Mouse (Mus musculus): ENCODE measurements around the gene Nolc1. TPM values are rescaled to one million over a fixed set of nuclear protein-coding genes. Genes with fewer than 3 reads are reported as not detected.

Nolc1 gene
- total RNA-seq, 2 experiments from 2014 or later, result 38.8 to 45.0 TPM

- DNase-seq, result peak; percentile 49
These were observed 33.1 kb upstream of the Nolc1 start for GRCm38 (mm10) chr19:46042476-46043011.

DNA sequence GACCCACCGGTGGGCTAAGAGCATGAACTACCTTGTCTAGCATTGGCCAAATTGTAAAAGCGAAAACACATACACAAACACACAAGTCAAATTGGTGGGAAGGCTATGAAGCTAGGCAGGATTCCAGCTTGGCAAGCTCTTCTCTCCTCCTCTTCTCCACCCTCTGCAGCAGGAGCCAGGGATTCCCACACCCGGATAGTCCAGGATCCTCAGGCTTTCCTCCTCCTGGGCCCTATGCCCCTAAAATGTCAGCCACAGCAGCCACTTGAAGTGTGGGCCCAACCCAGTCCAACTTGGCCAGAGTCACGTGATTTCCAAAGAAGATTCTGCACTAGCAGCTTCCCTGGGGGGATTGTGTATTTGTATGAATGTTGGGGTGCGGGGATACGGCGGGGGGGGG is 32.3 kb upstream of the Nolc1 start:
- peak; percentile 47 for DNase-seq

DNA sequence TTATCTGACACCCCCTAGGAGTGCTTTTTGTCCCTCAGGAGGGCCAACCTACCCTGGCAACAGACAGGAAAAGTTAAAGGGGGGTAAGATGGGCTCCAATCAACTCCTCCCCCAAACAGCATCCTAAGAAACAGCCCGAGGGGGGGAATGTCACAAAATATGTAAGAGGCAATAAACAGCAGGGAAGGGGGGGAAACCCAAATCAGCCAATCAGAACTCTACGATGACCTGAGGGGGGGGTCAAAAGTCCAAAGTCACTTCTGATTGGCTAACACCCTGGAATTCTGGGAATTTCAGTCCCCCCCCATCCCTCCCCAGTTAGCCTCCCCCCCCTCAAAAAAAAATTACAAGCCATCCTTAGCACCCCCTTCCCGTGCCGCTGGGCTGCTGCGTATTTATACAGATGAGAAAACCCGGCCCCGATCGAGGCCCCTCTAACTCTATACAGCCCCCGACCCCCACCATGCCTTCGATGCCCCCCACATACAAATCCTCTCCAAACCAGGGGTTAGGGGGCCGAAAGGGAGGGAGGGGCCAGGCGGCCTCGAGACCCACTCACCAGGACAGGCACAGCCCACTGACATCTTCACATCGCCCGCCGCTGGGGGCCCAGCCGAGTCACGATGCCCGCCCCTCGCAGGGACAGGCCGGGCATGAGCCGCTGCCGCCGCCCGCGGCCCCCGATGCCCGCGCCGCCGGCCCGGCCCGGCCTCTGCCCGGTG is 31.2 kb upstream of the Nolc1 start, which contains the start of gene Pprc1:
Pprc1 (plus strand) TSS at position 616 of the 722 bp plus-strand sequence.
- DNase-seq, result peak; percentile 67

GRCm38 (mm10) chr19:46044993-46045695 is 30.5 kb upstream of the Nolc1 start, which contains the start of gene Ldb1:
Gene Ldb1 (minus strand): TSS chr19:46045214.
- DNase-seq, result peak; percentile 91

DNA sequence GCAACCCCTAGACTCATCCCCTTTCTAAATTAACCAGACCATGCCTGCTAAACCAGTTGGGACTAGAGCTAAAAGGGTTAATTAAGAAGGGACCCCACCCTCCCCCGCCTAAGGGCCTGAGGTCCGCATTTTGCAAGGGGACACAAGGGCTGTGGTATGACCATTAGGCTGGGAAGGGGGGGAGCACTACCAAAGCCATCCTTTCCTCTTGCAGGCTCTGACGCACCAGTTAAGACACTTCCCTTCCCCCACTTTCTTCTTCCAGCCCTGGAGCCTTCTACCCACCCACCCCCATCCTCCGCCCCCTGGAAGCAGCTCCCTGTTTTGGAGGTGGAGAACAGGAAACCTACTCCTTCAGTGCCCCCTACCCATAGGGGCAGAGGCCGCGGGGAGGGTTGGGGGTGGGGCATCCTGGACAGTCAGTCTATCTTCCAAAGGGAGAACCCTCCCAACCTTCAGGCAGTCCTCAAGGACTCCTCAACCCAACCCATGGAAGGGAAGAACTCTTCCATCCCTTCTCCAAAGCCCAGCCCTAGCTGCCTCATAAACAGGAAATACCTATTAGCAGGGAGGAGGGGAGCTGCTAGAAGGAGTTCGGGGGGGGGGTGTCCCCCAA is 29.9 kb upstream of the Nolc1 start:
- peak; percentile 67 for DNase-seq

DNA sequence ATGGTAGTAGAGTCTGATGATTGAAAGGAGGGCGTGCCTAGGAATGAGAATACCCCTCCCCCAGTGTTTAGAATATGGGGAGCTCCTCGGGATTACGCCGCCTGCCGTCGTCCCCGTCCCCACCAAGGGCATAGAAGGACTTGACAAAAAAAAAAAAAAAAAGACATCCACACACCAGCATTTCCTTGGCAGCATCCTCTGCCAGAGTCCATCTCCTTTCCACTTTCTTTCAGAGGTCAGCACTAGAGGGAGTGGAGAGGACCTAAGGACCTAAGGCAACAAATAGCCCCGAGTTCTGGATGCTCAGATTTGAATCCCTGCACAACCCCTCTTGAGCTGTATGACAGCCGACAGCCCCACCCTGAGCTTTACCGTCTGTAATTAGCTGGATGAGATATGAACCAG is 29.0 kb upstream of the Nolc1 start:
- no peak for DNase-seq

DNA sequence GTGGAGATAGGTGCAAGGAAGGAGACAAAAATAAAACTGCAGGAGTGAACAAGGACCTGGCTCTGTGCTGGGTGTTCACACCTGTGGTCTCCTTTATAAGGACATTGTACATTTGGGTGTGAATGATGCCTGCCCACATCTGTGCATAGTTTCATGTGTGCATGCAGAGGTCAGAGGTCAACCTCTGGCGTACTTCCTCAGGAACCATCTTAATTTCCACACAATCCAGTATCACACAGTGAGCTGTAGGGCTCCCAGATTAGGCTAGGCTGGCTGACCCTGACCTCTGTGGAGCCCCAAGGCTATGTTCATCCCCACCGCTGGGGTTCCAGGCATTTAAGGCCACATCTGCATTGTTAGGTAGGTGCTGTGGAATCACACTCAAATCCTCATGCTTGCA is 28.2 kb upstream of the Nolc1 start:
- DNase-seq, result no peak

GRCm38 (mm10) chr19:46049129-46049528 is 26.5 kb upstream of the Nolc1 start:
- no peak for DNase-seq

DNA sequence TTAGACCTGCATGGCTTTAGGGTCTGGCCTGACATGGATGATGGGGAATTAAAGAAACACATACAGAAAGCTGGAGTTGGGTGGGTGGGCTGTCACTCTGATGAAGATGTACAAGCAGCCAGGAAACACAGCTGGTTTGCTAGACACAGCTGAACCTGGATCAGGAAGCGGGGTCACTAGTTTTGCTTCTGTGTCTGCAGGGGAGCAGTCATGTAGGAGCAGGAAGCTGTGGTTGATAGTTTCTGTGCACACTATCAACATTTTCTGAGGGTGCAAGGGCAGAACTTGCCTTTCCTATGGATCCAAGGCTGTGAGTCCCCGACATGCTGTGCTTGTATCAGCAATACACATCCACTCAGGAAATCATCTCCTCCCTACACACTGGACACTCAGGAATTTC is 25.2 kb upstream of the Nolc1 start:
- DNase-seq, result no peak

- no peak for DNase-seq
These were observed 19.8 kb upstream of the Nolc1 start for GRCm38 (mm10) chr19:46055752-46056387.

- DNase-seq, result peak; percentile 92
These were observed 19.2 kb upstream of the Nolc1 start for GRCm38 (mm10) chr19:46056388-46056946.

DNA sequence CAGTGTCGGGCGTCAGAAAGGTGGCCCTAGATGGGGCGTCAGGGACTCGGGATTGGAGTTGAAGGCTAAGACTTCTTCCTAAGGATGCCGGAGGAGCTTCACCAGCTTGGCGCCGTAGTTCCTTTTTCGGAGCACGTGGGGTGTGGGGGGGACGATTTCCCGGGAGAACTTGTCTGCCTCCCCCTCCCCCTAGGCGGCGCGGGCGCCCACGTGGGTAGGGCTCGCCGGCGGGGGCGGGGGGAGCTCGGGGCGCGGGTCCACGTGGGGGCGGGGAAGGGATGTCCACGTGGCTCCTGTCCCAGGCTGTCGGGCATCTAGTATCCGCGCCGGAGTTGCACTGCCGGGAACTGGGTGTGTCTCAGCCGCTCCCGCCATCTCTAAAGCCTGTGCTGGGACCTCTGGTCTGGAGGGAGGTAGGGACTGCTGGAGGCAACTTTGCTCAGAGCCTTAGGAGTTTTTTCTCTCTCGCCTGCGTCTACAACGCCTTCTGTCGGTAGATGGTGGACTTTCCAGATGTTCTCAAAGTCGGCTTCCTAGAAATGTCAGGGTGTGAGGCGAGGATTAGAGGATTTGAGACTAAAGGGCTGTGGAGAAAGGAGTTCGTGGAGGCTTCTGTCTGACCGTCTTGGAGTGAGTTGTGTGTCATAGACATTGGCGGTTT is 18.6 kb upstream of the Nolc1 start:
- DNase-seq, result peak; percentile 89

DNA sequence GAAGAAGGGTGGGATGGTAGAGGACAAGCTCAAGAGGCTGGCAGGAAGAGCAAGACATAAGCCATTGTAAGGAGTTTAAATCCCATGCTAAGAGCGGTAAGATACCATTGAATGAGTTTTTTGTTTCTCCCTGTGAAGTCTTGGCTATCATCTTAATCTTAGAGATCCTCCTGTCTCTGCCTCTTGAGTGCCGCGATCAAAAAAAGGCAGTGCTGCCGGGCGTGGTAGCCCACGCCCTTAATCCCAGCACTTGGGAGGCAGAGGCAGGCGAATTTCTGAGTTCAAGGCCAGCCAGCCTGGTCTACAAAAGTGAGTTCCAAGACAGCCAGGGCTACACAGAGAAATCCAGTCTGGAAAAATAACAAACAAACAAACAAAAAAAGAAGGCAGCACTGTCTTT is 17.2 kb upstream of the Nolc1 start:
- no peak for DNase-seq

GRCm38 (mm10) chr19:46060845-46061244 is 14.8 kb upstream of the Nolc1 start:
- DNase-seq, result no peak

- DNase-seq, result no peak
These were observed 7.6 kb upstream of the Nolc1 start for GRCm38 (mm10) chr19:46068054-46068453.

- no peak for DNase-seq
These were observed 2.4 kb upstream of the Nolc1 start for GRCm38 (mm10) chr19:46073285-46073684.

DNA sequence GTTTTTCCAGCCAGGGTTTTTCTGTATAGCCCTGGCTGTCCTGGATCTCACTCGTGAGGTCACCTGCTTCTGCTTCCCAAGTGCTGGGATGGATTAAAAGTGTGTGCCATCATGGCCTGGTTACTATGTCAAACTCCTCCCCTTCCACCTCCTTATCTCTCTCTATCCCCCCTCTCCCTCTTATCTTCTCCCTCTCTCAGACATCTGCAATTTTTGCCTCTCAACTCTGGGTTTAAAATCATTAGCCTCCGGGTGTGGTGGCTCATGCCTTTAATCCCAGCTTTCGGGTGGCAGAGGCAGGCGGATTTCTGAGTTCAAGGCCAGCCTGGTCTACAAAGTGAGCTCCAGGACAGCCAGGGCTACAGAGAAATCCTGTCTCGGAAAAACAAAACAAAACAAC is 1.4 kb upstream of the Nolc1 start:
- no peak for DNase-seq

DNA sequence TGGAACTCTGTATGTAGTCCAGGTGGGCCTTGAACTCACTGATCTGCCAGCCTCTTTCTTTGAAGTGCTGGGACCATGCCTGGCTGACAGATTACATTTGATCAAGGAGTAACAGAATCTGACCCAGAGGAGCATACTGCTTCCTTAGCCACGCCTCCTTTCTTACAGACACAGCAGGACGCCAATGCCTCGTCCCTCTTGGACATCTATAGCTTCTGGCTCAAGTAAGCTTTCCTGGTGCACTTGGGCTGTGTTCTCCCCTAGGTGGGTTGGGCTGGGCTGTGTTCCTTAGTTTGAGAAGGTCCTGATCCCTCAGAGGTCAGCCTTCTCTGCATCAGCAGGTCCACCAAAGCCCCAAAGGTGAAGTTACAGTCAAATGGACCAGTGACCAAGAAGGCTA is 2.9 kb downstream of the Nolc1 start:
- no peak for DNase-seq

DNA sequence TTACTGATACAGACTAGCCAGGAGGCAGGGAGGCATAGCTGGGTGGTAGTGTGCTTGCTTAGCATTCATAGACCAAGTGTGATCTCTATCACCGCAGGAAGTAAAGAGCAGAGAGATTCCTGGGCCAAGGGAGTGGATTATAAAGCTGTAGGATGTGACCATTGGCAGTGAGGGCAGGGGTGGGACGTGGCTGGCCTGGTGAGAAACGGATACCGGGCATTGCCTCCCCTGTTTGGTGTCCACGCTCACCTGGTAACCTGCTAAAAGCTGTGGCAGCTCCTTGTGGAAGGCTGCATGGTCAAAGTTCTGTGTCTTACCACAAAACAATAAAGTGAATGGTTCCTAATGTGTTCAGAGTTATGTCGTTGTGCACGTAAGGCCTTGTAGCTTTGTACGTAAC is 9.5 kb downstream of the Nolc1 start:
- no peak for DNase-seq

- peak; percentile 75 for DNase-seq
These were observed 10.7 kb downstream of the Nolc1 start for GRCm38 (mm10) chr19:46086337-46086736.

GRCm38 (mm10) chr19:46087871-46088270 is 12.2 kb downstream of the Nolc1 start:
- DNase-seq, result peak; percentile 67

DNA sequence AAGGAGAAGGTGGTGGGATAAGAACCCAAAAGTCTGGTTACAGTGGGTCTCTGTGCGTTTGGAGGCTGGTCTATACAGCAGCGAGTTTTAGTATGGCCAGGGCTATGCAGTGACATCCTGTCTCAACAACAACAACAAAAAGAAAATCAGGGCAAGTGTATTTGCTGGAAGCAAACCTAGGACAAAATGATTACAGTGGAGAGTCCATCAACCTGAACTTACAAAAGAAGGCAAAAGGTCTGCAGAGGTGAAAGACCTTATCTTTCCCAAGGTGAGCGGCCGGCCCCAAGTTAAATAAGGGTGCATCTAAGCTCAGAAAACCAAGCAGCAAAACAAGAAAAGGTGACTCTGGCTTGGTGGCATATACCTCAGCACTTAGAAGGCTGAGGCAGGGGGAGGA is 16.0 kb downstream of the Nolc1 start:
- DNase-seq, result no peak
